13 mouse cellular contexts compared by ENCODE assay signal in genomic region chr5:147052309-147052558, GRCm38 (mm10). TPM values are rescaled to one million over a fixed set of nuclear protein-coding genes. Genes with fewer than 3 reads are reported as not detected.
DNase-seq lines count a peak whose midpoint lies in the region; ATAC-seq and TF ChIP-seq lines count a peak whose summit lies in the region.
"Had no signal": no experiment of that assay in that cellular context is flagged by ENCODE, and none has a peak within 500 bp of the region (broad histone marks: within the 10 kb centered on the region; RNA-seq: fewer than 3 reads in every experiment).

No protein-coding gene starts in this region.

- H3K4me2 ChIP-seq in heart, postnatal 0 days (ENCODE audit: low read depth, low read length): peak overlapping the region; percentile 51
- H3K4me2 ChIP-seq in liver, embryonic 11.5 days: no peak overlapping the region

- no peaks in the 10 kb centered on the region for H3K9me3 ChIP-seq in heart, postnatal 0 days (replicated peaks; ENCODE audit: control insufficient read depth, low read length)
- H3K9me3 ChIP-seq in liver, embryonic 11.5 days (ENCODE audit: control insufficient read depth, low read length): no peaks in the 10 kb centered on the region

- no peak for TF ChIP-seq CTCF in cerebellum, adult 2 months (IDR thresholded peaks at IDR 0.05; ENCODE audit: borderline replicate concordance, insufficient read depth, low read depth, low read length)
- TF ChIP-seq CTCF in heart, postnatal 0 days (IDR thresholded peaks at IDR 0.05; ENCODE audit: low read depth): no peak
- no peak for TF ChIP-seq CTCF in liver, adult 2 months (IDR thresholded peaks at IDR 0.05; ENCODE audit: low read depth, low read length)

- no peak overlapping the region for H3K9ac ChIP-seq in heart, postnatal 0 days (replicated peaks; ENCODE audit: low read depth, low read length)
- H3K9ac ChIP-seq in liver, adult 2 months (ENCODE audit: low read depth, low read length): no peak overlapping the region
- no peak overlapping the region for H3K9ac ChIP-seq in liver, embryonic 11.5 days (ENCODE audit: low read depth, low read length)

- peaks cover 54% of the 10 kb centered on the region for H3K79me2 ChIP-seq in liver, adult 2 months (ENCODE audit: control insufficient read depth, insufficient read depth, low read length)

- peaks cover 39% of the 10 kb centered on the region for H3K4me1 ChIP-seq in cerebellum, adult 2 months (ENCODE audit: control insufficient read depth, insufficient read depth, low read length)
- peaks cover 53% of the 10 kb centered on the region for H3K4me1 ChIP-seq in heart, postnatal 0 days (ENCODE audit: control insufficient read depth, insufficient read depth)
- H3K4me1 ChIP-seq in liver, adult 2 months (ENCODE audit: control insufficient read depth, insufficient read depth, low read length): peaks cover 52% of the 10 kb centered on the region
- peaks cover 19% of the 10 kb centered on the region for H3K4me1 ChIP-seq in liver, embryonic 11.5 days (replicated peaks; ENCODE audit: control insufficient read depth, insufficient read depth, low read length)
- H3K4me1 ChIP-seq in brown adipose tissue, adult 24 weeks (ENCODE audit: control insufficient read depth, insufficient read depth, insufficient read length, low read length): peaks cover 56% of the 10 kb centered on the region

- H3K27ac ChIP-seq in cerebellum, adult 2 months (ENCODE audit: insufficient read depth, low read length): peak overlapping the region; percentile 61
- H3K27ac ChIP-seq in heart, postnatal 0 days (ENCODE audit: low read depth): peak overlapping the region; percentile 23; the same call in 1 of the 2 replicates
- peak overlapping the region; percentile 47 for H3K27ac ChIP-seq in liver, adult 2 months (replicated peaks; ENCODE audit: insufficient read depth, low read depth, low read length)
- H3K27ac ChIP-seq in liver, embryonic 11.5 days (ENCODE audit: low read depth, low read length): no peak overlapping the region
- peak overlapping the region; percentile 97 for H3K27ac ChIP-seq in brown adipose tissue, adult 24 weeks (replicated peaks; ENCODE audit: low read depth, low read length)
- H3K27ac ChIP-seq: macrophage had no signal

- WGBS in cerebellum, adult 2 months: 35% methylated on average over 4 of the region's 4 CpGs
- 56% methylated on average over 4 of the region's 4 CpGs for WGBS in heart, postnatal 0 days
- WGBS in liver, adult 2 months: 66% methylated on average over 4 of the region's 4 CpGs
- 85% methylated on average over 4 of the region's 4 CpGs for WGBS in liver, embryonic 11.5 days

- no peak for DNase-seq in cerebellum, adult 2 months
- DNase-seq in cerebellum, postnatal 4 days (ENCODE audit: low spot score in 2 of 2): no peak
- no peak for DNase-seq in heart, postnatal 0 days (ENCODE audit: low spot score)
- DNase-seq in heart, adult 8-10 months (ENCODE audit: low spot score): no peak
- DNase-seq in liver, adult 2 months (ENCODE audit: extremely low read depth, low read depth, low spot score): no peak
- no peak for DNase-seq in liver, embryonic 11.5 days (ENCODE audit: low spot score)
- no peak for DNase-seq in left cerebral cortex, adult 18-20 months (ENCODE audit: low spot score in 2 of 2)
- DNase-seq: cerebellum, adult 9-11 months; heart, postnatal 10 days; lung, adult 18-20 months; right cerebral cortex, postnatal 14 days had no signal

- ATAC-seq in heart, postnatal 0 days (ENCODE audit: insufficient read depth, low read depth): no peak
- no peak for ATAC-seq in liver, embryonic 11.5 days (replicated peaks; ENCODE audit: low FRiP score)

- no peak overlapping the region for H3K4me3 ChIP-seq in cerebellum, adult 2 months (replicated peaks; ENCODE audit: insufficient read depth, low read depth, low read length)
- no peak overlapping the region for H3K4me3 ChIP-seq in heart, postnatal 0 days (ENCODE audit: low read depth, low read length)
- no peak overlapping the region for H3K4me3 ChIP-seq in liver, adult 2 months (ENCODE audit: insufficient read depth, low read depth, low read length)
- no peak overlapping the region for H3K4me3 ChIP-seq in liver, embryonic 11.5 days (ENCODE audit: low read depth, low read length)
- peak overlapping the region; percentile 38; the same call in 1 of the 2 replicates for H3K4me3 ChIP-seq in brown adipose tissue, adult 24 weeks (ENCODE audit: insufficient read depth, low read depth, low read length)

- no peaks in the 10 kb centered on the region for H3K27me3 ChIP-seq in cerebellum, adult 2 months (ENCODE audit: control insufficient read depth, insufficient read depth, low read length)
- no peaks in the 10 kb centered on the region for H3K27me3 ChIP-seq in heart, postnatal 0 days (ENCODE audit: control insufficient read depth, insufficient read depth, low read length)
- H3K27me3 ChIP-seq in liver, adult 2 months (ENCODE audit: control insufficient read depth, insufficient read depth, low read length): no peaks in the 10 kb centered on the region
- H3K27me3 ChIP-seq in liver, embryonic 11.5 days (replicated peaks; ENCODE audit: control insufficient read depth, insufficient read depth, low read length): no peaks in the 10 kb centered on the region

- TF ChIP-seq POLR2A in cerebellum, adult 2 months (IDR thresholded peaks at IDR 0.05; ENCODE audit: borderline replicate concordance, insufficient read depth, low read length): no peak
- no peak for TF ChIP-seq POLR2A in liver, adult 2 months (IDR thresholded peaks at IDR 0.05; ENCODE audit: extremely low read depth, insufficient read depth, low read length)

- H3K36me3 ChIP-seq in heart, postnatal 0 days (replicated peaks; ENCODE audit: control insufficient read depth, insufficient read depth, low read length): no peaks in the 10 kb centered on the region
- H3K36me3 ChIP-seq in liver, adult 2 months (ENCODE audit: control insufficient read depth, insufficient read depth, low read length): no peaks in the 10 kb centered on the region
- no peaks in the 10 kb centered on the region for H3K36me3 ChIP-seq in liver, embryonic 11.5 days (ENCODE audit: control insufficient read depth, insufficient read depth, low read length)

- TF ChIP-seq EP300 in heart, postnatal 0 days (IDR thresholded peaks at IDR 0.05; ENCODE audit: low read depth): no peak

RNA-seq across cellular contexts. Expression of gene Lnx2, which starts 24.2 kb away (rescaled TPM):
- polyA plus RNA-seq in cerebellum, adult 2 months (2012; rRNA removed): 15.9 and 16.8 TPM in 2 replicates
- 18.0 and 22.6 TPM in 2 replicates for total RNA-seq in heart, postnatal 0 days (2014; rRNA removed; ENCODE audit: low replicate concordance)
- polyA plus RNA-seq in heart, postnatal 0 days (2015; fragmentation: Nextera tagmentation; extraction: Ambion mirVana): 6.2 and 6.5 TPM in 2 replicates
- total RNA-seq in heart, adult 8-10 months (2022): 10 to 100 TPM in 2 of 4 experiments, 1 to 10 TPM in 2; 7.4 to 11.5 (median 9.4) TPM
- 11.0 and 14.4 TPM in 2 replicates for total RNA-seq in liver, adult 2 months (2014; rRNA removed)
- 19.7 and 24.1 TPM in 2 replicates for polyA plus RNA-seq in liver, adult 2 months (2012; rRNA removed)
- polyA plus RNA-seq in liver, embryonic 11.5 days (2014; fragmentation: Nextera tagmentation; extraction: Ambion mirVana): 13.3 and 13.7 TPM in 2 replicates
- polyA plus RNA-seq in brown adipose tissue, adult 24 weeks (2012; ENCODE audit: insufficient read depth, insufficient read length, missing spikeins): 6.6 and 7.0 TPM in 2 replicates
- 1 to 10 TPM; 4.9 to 5.0 TPM for total RNA-seq in left cerebral cortex, adult 18-20 months (2021)

RNA-seq across cellular contexts. Expression of gene Polr1d, which starts 24.6 kb away (rescaled TPM):
- polyA plus RNA-seq in cerebellum, adult 2 months (2012; rRNA removed): 85.0 and 89.2 TPM in 2 replicates
- total RNA-seq in heart, postnatal 0 days (2014; rRNA removed; ENCODE audit: low replicate concordance): 53.8 and 56.9 TPM in 2 replicates
- polyA plus RNA-seq in heart, postnatal 0 days (2015; fragmentation: Nextera tagmentation; extraction: Ambion mirVana): 85.0 and 89.1 TPM in 2 replicates
- 10 to 100 TPM; 66.0 to 75.4 (median 70.5) TPM for total RNA-seq in heart, adult 8-10 months (2022)
- total RNA-seq in liver, adult 2 months (2014; rRNA removed): 48.5 and 52.1 TPM in 2 replicates
- polyA plus RNA-seq in liver, adult 2 months (2012; rRNA removed): 18.2 and 21.7 TPM in 2 replicates
- 180 and 182 TPM in 2 replicates for polyA plus RNA-seq in liver, embryonic 11.5 days (2014; fragmentation: Nextera tagmentation; extraction: Ambion mirVana)
- polyA plus RNA-seq in brown adipose tissue, adult 24 weeks (2012; ENCODE audit: insufficient read depth, insufficient read length, missing spikeins): 203 and 223 TPM in 2 replicates
- total RNA-seq in left cerebral cortex, adult 18-20 months (2021): 10 to 100 TPM; 69.7 to 73.5 TPM
